Mouse (Mus musculus) monocyte, adult 5-6 weeks (primary cell): ENCODE measurements around the gene Dtd2. TPM values are rescaled to one million over a fixed set of nuclear protein-coding genes. Genes with fewer than 3 reads are reported as not detected.

Experiments used
- ATAC-seq: fragments of 153-309, 156-312 bp; replicated peaks from 2 replicates; pipeline ENCODE4 v1.8.0; 2017; ENCODE audit warnings: mild to moderate bottlenecking; ENCODE audit not compliant: low TSS enrichment, insufficient number of reproducible peaks, severe bottlenecking, poor library complexity, low FRiP score
- total RNA-seq: library from RNA; stranded (forward); fragments of 200-1000, 200-491, 200-594 nt; gene quantifications from 3 replicates; pipeline ENCODE4 v1.2.3, GENCODE M21; 2017

Gene Dtd2
- 4.8 to 9.4 TPM (median 8.9 TPM) in 3 replicates for total RNA-seq

- ATAC-seq = peak; percentile 85
These were observed at the start of gene Dtd2 for GRCm38 (mm10) chr12:52005877-52006632. TSS of gene Dtd2 (minus strand) at chr12:52006501.

GRCm38 (mm10) chr12:52049324-52049723 lies 43.0 kb upstream of the Dtd2 start:
- ATAC-seq = peak; percentile 61

- no peak for ATAC-seq
These were observed 40.1 kb upstream of the Dtd2 start for GRCm38 (mm10) chr12:52046371-52046770.

- no peak for ATAC-seq
These were observed 36.6 kb upstream of the Dtd2 start for GRCm38 (mm10) chr12:52042818-52043336.

- no peak for ATAC-seq
These were observed 32.1 kb upstream of the Dtd2 start for GRCm38 (mm10) chr12:52038352-52038751.

GRCm38 (mm10) chr12:52034956-52035355 lies 28.7 kb upstream of the Dtd2 start:
- no peak for ATAC-seq

- ATAC-seq = no peak
These were observed 26.0 kb upstream of the Dtd2 start for GRCm38 (mm10) chr12:52032276-52032675.

- no peak for ATAC-seq
These were observed 21.7 kb upstream of the Dtd2 start, which contains the start of gene Gpr33 for GRCm38 (mm10) chr12:52027963-52028362. TSS of gene Gpr33 (minus strand) at chr12:52028063.

GRCm38 (mm10) chr12:52014494-52015029 lies 8.3 kb upstream of the Dtd2 start:
- no peak for ATAC-seq

GRCm38 (mm10) chr12:52014044-52014443 lies 7.7 kb upstream of the Dtd2 start:
- ATAC-seq = no peak

GRCm38 (mm10) chr12:52013274-52013673 lies 7.0 kb upstream of the Dtd2 start:
- no peak for ATAC-seq

GRCm38 (mm10) chr12:52012159-52012558 lies 5.9 kb upstream of the Dtd2 start:
- no peak for ATAC-seq

- ATAC-seq = no peak
These were observed 4.3 kb upstream of the Dtd2 start for GRCm38 (mm10) chr12:52010630-52010961.

GRCm38 (mm10) chr12:52009928-52010629 lies 3.8 kb upstream of the Dtd2 start:
- ATAC-seq = no peak

GRCm38 (mm10) chr12:52006633-52006994 lies 313 bp upstream of the Dtd2 start:
- no peak for ATAC-seq

- no peak for ATAC-seq
These were observed 3.6 kb downstream of the Dtd2 start for GRCm38 (mm10) chr12:52002746-52003145.

- peak; percentile 70; the same call in 1 of the 2 replicates for ATAC-seq
These were observed 4.8 kb downstream of the Dtd2 start for GRCm38 (mm10) chr12:52001544-52001943.

GRCm38 (mm10) chr12:51998366-51998932 lies 7.9 kb downstream of the Dtd2 start:
- no peak for ATAC-seq

- no peak for ATAC-seq
These were observed 10.4 kb downstream of the Dtd2 start for GRCm38 (mm10) chr12:51995738-51996536.
